Mouse (Mus musculus) thymus, postnatal 0 days (tissue): ENCODE measurements around the gene Brsk1. TPM values are rescaled to one million over a fixed set of nuclear protein-coding genes. Genes with fewer than 3 reads are reported as not detected.

ENCODE experiments used
- DNase-seq: peaks from one replicate; pipeline ENCODE4 v3.0.0-alpha.2; 2015; ENCODE audit warnings: low spot score
- polyA plus RNA-seq: library from polyadenylated mRNA; unstranded; fragments of >200 nt; fragmentation: Nextera tagmentation; extraction: Ambion mirVana; gene quantifications from 2 replicates; pipeline ENCODE4 v1.2.1, GENCODE M21; 2015

Gene Brsk1
- polyA plus RNA-seq, 1 experiment from 2014 or later = 0.20 TPM

- no peak for DNase-seq
These were observed 48.7 kb downstream of the Brsk1 start for GRCm38 (mm10) chr7:4739041-4739543.

DNA sequence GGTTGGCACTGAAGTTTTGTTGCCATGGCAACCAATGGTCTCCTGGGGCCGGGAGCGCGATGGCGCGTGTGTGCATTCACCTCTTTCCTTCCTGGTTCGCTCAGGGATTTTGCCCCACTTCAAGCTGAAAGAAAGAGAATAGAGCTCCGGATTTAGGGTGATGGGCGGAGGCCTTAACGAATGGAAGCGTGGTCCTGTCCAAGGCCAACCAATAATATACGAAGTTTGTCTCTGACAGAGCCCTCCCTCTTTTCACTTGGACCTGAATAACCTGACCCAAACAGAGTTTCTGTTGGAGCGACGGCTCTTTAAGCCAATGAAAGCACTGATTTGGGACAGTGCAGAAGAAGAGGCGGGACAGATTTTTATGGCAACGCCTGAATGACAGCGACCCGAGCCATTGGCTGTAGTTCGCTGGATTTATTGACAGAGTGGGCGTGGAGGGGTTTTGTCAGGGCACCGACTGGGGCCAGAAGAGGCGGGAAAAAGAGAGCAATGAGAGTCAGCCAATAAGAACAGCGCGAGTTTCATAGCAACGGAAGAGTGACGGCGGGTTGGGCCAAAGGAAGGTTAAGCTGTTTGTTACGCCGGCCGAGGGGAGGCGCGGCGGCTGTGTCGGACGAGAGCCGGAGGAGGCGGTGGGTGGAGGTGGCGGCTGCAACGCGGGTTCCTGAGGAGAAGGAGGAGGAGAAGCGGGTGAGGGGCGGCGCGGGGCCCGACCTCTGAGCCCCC, 49.3 kb downstream of the Brsk1 start, which contains the start of gene Kmt5c:
Gene Kmt5c, plus strand, starts transcription at position 572 of the 732 bp plus-strand sequence.
- peak; percentile 99 for DNase-seq

DNA sequence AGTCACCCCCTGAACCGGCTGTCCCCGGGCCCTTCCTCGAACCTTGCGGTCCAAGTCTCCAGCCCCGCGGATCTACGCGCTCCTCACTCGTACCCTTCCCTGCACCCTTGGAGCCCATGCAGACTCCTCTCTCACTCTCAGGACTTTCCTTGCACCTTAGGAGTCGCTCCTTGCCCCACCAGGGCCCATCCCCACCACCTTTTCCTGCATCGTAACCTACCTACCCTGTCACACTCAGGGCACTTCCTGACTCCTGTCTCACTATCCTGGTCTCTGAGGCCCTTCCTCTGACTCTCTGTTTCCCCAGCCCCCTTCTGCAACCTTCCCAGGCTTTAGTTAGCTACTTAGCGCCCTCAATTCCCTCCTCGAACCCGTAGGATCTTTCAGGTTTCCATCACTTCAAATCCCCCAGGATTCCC, 49.9 kb downstream of the Brsk1 start:
- no peak for DNase-seq

DNA sequence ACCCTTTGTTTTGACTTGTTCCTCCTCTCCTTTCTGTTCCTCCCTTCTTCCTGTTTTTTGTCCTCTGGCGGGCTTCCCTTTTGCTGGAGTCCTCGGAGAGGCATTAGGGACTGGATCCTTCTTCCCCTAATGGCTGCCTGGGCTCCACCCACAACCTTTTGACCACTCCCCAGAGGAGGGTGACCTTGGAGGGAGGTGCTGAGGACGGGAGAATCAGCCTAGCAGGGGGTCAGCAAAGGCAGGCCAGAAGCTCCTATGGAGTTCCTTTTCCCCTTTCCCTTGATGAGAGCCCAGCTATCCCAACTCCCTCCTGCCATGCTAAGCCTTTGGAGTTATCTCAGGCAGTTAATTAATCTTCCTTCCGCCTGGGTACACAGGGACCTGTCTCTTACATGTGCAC, 50.7 kb downstream of the Brsk1 start:
- DNase-seq = no peak

GRCm38 (mm10) chr7:4741672-4742481, 51.5 kb downstream of the Brsk1 start:
- DNase-seq = no peak

- DNase-seq = no peak
These were observed 52.0 kb downstream of the Brsk1 start for GRCm38 (mm10) chr7:4742482-4742819.

DNA sequence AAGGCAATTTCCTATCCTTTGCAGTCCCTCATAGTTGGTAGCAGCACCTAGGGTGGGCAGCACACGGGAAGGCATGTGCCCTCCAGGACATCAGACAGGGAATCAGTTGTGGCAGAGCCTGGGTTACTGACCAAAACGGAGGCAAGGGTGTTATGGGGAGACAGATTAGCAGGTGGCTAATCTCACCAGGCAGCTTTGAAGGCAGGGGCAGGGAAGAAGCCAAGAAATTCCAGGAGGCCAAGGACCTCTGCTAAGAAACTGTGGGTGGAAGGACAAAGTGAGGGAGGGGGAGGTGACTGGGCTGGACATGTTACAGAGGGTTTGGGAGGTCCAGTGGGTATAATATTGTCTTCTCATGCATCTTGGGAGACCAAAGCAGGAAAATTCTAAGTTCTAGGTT, 53.0 kb downstream of the Brsk1 start:
- DNase-seq = no peak

- DNase-seq = no peak
These were observed 54.5 kb downstream of the Brsk1 start for GRCm38 (mm10) chr7:4744886-4745285.

DNA sequence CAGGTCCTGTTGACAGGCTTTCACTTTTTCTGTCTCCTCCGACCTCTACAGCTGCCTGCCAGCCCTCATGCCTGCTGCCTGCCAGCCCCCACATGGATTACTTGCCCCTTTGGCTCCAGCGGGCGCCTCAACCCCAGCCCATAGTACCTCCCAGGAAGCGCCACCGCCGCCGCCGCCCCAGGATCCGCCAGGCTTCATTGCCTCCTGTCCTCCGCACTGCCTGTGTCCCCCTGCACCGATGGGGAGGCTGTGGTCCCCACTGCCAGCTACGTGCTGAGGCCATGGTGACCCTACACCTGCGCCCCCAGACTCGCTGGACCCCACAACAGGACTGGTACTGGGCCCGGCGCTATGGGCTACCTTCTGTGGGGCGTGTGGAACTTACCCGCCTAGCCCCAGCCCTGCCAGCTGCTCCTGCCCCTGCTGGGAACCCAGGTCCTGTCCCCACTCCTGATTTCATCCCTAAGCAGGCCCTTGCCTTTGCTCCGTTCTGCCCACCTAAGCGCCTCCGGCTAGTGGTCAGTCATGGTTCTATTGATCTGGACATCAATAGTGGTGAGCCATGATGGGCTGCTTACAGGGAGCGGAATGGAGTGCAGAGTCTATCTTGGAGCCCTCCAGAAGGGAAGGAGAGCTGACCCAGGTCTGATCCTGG, 56.0 kb downstream of the Brsk1 start:
- no peak for DNase-seq

- no peak for DNase-seq
These were observed 56.9 kb downstream of the Brsk1 start for GRCm38 (mm10) chr7:4747156-4747899.

DNA sequence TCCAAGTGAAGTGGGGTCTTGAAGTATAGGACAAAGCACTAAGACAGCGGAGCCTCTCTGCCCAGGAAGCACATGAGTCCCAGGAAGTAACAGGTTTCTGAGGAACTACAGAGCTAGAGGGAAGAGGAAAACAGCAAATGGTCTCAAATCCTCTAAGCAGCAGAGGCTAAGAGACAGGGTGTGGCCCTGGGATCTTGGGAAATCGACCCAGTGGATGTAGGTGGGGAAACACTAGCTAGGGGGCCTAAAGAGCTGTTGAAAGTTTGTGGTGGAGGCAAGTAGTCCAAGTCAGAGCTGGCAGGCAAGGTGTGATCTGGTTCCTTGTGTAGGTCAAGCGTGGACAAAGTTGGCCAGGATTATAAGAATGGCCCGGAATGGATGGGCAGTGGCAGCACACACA, 57.9 kb downstream of the Brsk1 start:
- no peak for DNase-seq

DNA sequence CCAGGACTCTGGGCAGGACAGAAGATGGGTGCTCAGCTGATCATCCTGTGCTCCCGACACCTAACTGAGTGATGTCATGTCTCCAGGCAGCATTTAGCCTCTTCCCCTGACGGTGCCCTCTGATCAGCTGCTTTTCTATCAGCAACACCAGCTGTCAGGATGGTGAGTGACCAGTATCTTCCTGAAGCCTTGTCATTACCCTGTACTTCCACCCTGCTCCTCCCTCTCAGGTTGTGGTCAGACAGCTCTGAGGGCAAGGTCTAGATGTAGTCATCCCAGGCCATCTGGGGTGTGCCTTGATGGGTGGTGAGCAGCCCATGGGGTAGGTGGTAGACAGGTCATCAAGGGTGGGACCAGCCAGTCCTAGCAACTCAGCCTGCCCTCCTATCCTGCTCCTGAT, 58.8 kb downstream of the Brsk1 start:
- DNase-seq = no peak

DNA sequence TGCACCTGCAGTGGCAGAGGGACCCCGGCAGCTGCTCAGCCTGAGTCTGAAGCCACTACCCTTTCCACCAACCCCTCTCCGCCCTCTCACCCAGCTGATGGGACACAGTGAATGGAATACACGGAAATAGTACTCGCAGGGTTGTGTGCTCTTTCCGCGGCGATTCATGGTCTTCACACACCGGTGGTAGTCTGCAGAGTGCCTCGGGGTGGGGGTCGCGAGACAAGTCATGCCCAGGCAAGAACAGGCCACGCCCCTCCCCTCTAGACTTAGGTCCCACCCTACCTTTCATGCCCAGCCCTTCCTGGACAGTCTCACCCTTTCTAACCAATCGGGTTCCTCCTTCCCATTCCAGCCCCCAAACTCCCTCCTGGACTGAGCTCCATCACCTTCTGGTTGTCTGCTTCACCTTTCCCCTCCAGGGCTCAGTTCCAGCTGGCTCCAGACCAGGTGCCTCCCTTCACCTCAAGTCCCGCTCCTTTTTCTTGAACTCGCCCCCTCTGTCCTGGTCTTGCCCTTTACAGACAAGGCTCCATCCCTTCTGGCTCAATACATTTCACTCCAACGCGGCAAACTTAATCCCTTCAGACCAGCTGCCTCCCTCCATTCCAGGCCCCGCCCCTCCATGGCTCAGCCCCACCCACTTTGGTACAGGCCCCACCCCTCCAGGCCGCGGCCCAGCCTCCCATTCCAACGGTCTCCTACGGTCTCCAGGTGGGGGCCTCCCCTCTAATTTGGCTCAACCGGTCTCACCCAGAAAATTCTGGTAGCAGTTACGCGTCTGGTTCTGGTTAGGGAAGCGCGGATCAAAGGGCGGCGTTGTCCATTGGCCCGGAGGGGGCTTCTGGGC, 61.8 kb downstream of the Brsk1 start:
- DNase-seq = peak; percentile 30

DNA sequence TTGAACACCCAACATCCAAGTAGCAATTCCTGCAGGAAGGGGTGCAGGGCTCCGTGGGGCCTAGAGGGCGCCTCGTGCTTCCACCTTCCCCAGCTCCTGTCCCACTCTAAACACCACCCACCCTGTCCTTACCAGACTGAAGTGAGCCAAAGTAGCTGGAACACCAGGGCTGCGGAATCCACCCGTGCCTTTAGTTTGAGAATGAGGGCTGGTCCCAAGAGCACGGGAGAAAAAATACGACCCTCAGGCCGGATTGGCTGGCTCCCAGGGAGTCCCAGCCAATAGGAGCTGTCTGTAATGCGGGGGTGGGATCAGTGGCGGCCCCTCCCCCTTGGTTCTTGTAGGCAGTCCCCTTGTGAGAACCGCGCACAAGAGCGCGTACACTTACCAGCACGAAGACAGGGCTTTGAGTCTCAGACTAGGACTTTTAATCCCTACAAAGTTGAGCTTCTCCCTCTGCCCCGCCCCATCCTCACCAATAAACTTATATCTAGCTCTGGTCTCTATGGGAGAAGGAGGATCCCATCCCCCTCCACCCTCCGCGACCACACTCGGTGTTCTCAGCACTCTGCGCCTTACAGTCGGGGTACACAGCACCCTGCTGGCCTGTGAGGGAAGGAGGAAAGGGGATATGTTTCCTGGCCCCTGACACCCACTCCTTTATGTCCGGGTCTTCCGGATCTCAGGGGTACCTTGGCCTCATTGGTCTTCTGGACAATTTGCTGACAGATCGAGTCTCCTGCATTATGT, 62.6 kb downstream of the Brsk1 start, which contains the start of gene Cox6b2:
Gene Cox6b2, minus strand, starts transcription at position 274 of the 750 bp plus-strand sequence.
- peak; percentile 92 for DNase-seq

DNA sequence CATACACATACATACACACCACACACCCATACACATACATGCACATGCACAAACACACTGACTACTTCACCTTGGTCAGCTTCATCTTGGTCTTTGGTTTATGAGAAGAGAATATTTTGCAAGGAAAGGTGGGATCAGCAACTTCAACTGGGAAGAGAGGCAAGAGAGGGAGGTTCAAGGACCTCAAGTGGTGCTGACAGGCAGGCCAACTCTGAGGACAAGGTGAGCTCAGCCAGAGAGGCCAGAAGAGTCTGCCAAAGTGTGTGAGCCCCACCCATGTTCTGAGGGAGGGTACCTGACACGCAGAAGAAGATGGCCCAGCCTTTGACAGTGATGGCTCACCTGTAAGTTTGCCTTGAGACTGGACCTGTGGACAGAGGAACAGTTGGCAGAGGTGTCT, 69.3 kb downstream of the Brsk1 start:
- DNase-seq = no peak

GRCm38 (mm10) chr7:4764946-4765710, 74.7 kb downstream of the Brsk1 start:
- no peak for DNase-seq
